Mouse (Mus musculus) hindbrain, postnatal 0 days (tissue): Measurements from ENCODE around the gene Gnl2. TPM values are rescaled to one million over a fixed set of nuclear protein-coding genes. Genes with fewer than 3 reads are reported as not detected.

Experiments
- ATAC-seq: fragments of 200-750 bp; cut with Nextera tagmentation; 2 replicates; pipeline ENCODE4 v1.8.0; 2017; ENCODE audit warnings: mild to moderate bottlenecking, moderate TSS enrichment, moderate library complexity
- DNase-seq: peaks from one replicate; pipeline ENCODE4 v3.0.0-alpha.2; 2015; ENCODE audit warnings: low spot score
- H3K27ac ChIP-seq: fragments of 300-500 bp; sonication (generic); 2 replicates; pipeline ENCODE4 v1.5.1; 2014; ENCODE audit warnings: mild to moderate bottlenecking
- H3K27me3 ChIP-seq: fragments of 300-500 bp; sonication (generic); 2 replicates; pipeline ENCODE4 v1.6.1; 2014; ENCODE audit warnings: low read length, mixed read lengths; ENCODE audit not compliant: insufficient read depth
- H3K36me3 ChIP-seq: fragments of 300-500 bp; sonication (generic); 2 replicates; pipeline ENCODE4 v1.6.1; 2014; ENCODE audit warnings: low read length, mixed read lengths; ENCODE audit not compliant: insufficient read depth
- H3K4me1 ChIP-seq: fragments of 300-500 bp; sonication (generic); 2 replicates; pipeline ENCODE4 v1.6.1; 2014; ENCODE audit warnings: antibody characterized with exemption, low read length, mixed read lengths; ENCODE audit not compliant: insufficient read depth
- H3K4me2 ChIP-seq: fragments of 300-500 bp; sonication (generic); 2 replicates; pipeline ENCODE4 v1.6.1; 2014; ENCODE audit warnings: low read depth, mild to moderate bottlenecking, low read length, moderate library complexity, mixed read lengths
- H3K4me3 ChIP-seq: fragments of 300-500 bp; sonication (generic); 2 replicates; pipeline ENCODE4 v1.5.1; 2014; ENCODE audit warnings: low read length
- H3K9ac ChIP-seq: fragments of 300-500 bp; sonication (generic); replicated peaks from 2 replicates; pipeline ENCODE4 v1.6.1; 2014; ENCODE audit warnings: mild to moderate bottlenecking, low read length, moderate library complexity, mixed read lengths
- H3K9me3 ChIP-seq: fragments of 300-500 bp; sonication (generic); 2 replicates; pipeline ENCODE4 v1.6.1; 2016; ENCODE audit warnings: low read length, mixed read lengths
- CTCF ChIP-seq: IDR thresholded peaks from 2 replicates; pipeline ENCODE4 v1.5.1; 2016; ENCODE audit warnings: antibody characterized with exemption, control low read depth, low read depth
- WGBS: fragments of 180-500 bp; shearing (Covaris S2); extraction: QIAGEN DNeasy Blood & Tissue Kit; methylation state at CpG from one replicate; pipeline ENCODE4 v1.1.7; 2014; 5-methylcytosine and 5-hydroxymethylcytosine counted together
- polyA plus RNA-seq: library from polyadenylated mRNA; unstranded; fragments of >200 nt; fragmentation: Nextera tagmentation; extraction: Ambion mirVana; gene quantifications from 2 replicates; pipeline ENCODE4 v1.2.1, GENCODE M21; 2015
- total RNA-seq: library from RNA; depleted of rRNA; stranded (reverse); fragments of >200 nt; gene quantifications from 2 replicates; pipeline ENCODE4 v1.2.3, GENCODE M21; 2014

Gene Gnl2
- total and polyA plus RNA-seq, 2 experiments from 2014 or later, result 26.0 to 70.2 TPM

DNA sequence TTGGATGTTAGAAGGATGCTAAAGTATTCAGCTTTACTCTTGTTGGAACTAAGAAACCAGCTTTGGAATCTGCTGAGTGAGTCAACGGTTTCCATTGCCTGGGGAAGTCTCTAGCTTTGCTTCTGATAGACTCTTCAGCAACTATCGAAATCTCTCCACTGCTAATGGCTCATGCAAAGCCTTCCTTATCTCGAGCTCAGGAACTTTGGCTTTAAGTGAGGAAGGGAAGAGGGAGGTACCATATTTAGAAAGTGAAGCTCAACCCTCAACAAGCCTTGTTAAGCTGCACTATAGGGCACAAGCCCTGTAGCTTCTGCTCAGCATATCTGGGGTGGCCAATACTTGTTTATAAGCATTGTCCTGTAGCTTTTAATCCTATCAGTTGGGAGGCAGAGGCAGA, 40.9 kb downstream of the Gnl2 start:
- H3K4me3 ChIP-seq, result no peak overlapping the region
- ATAC-seq (no peak), DNase-seq (no peak)
- no peaks in the 10 kb centered on the region for H3K27me3 ChIP-seq
- no peak overlapping the region for H3K4me2 ChIP-seq
- H3K36me3 ChIP-seq, result peaks cover 33% of the 10 kb centered on the region
- WGBS, result 61% methylated on average over 3 of the region's 3 CpGs
- no peak for TF ChIP-seq CTCF
- H3K9me3 ChIP-seq, result no peaks in the 10 kb centered on the region
- peaks cover 4% of the 10 kb centered on the region; the same call in 1 of the 2 replicates for H3K4me1 ChIP-seq
- H3K9ac ChIP-seq, result no peak overlapping the region
- no peak overlapping the region for H3K27ac ChIP-seq

DNA sequence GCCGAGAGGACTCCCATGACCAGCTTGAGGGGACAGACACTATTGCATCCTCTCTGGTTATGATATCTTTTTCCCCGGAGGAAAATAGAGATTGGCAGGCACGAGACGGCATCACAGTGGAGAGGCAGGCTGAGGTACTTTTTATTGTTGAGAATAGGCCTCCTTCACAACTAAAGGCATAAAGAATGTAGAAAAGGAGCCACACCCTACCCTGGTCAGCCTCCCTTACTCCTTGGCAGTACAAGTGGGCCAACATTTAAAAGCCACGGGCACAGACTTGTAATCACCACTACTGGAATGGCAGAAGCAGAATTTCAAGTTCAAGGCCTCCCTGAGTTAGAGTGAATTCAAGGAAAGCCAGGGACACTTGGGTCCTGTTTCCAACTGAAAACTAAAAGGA, 41.6 kb downstream of the Gnl2 start:
- Histone ChIP-seq H3K27ac (no peak overlapping the region), H3K4me1 (peaks cover 4% of the 10 kb centered on the region; the same call in 1 of the 2 replicates), H3K27me3 (no peaks in the 10 kb centered on the region), H3K4me2 (no peak overlapping the region), H3K4me3 (no peak overlapping the region), H3K36me3 (peaks cover 28% of the 10 kb centered on the region), H3K9me3 (no peaks in the 10 kb centered on the region), H3K9ac (no peak overlapping the region)
- ATAC-seq, result no peak
- no peak for TF ChIP-seq CTCF
- WGBS, result 45% methylated on average over 5 of the region's 5 CpGs
- DNase-seq, result no peak

DNA sequence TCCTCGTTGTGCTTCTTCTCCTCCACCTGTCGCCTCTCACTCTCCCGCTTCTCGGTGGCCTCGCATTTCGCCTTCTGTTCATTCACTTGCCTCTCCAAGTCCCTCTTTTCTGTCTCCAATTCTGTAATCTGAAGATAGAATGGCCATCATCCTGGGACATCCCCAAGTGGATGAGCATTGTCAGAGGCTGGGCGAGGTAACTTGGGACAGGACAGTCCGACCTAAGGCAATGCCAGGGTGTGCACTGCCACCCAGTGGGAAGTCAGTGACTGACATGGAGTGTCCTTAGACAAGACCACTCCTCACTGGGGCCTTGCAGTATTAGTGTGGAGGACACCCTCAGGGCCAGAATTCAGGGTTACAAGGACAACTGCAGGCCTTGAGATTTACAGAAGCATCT, 42.6 kb downstream of the Gnl2 start:
- peak overlapping the region; percentile 48 for H3K4me2 ChIP-seq
- no peak overlapping the region for H3K4me3 ChIP-seq
- H3K27ac ChIP-seq, result no peak overlapping the region
- H3K27me3 ChIP-seq, result no peaks in the 10 kb centered on the region
- ATAC-seq (peak; percentile 88; the same call in 1 of the 2 replicates), DNase-seq (peak; percentile 87)
- no peak overlapping the region for H3K9ac ChIP-seq
- peaks cover 4% of the 10 kb centered on the region; the same call in 1 of the 2 replicates for H3K4me1 ChIP-seq
- WGBS, result 2% methylated on average over 8 of the region's 8 CpGs
- peak; percentile 95 for TF ChIP-seq CTCF
- no peaks in the 10 kb centered on the region for H3K9me3 ChIP-seq
- H3K36me3 ChIP-seq, result peaks cover 18% of the 10 kb centered on the region

DNA sequence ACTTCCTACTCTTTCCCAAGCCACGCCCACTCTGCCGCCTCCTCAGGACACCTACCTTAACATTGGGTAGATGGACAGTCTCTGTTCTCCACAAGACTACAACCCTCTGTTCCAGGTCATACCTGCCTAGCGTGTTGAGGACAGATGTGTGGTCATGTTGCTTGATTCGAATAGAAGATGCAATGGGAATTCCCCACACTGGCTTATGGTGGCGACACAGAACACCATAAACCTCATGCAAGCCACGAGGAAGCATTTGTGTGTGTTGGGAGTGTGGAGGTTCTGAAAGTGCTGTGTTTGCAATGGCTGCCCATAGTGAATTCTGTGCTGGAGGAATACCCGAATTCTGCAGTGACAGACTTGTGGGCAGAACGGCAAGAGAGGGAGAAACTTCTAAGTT, 47.4 kb downstream of the Gnl2 start:
- TF ChIP-seq CTCF, result no peak
- 69% methylated on average over 8 of the region's 8 CpGs for WGBS
- no peaks in the 10 kb centered on the region for H3K27me3 ChIP-seq
- H3K4me3 ChIP-seq, result no peak overlapping the region
- ATAC-seq, result no peak
- H3K4me1 ChIP-seq, result peaks cover 8% of the 10 kb centered on the region; the same call in 1 of the 2 replicates
- H3K4me2 ChIP-seq, result no peak overlapping the region
- peaks cover 5% of the 10 kb centered on the region; the same call in 1 of the 2 replicates for H3K36me3 ChIP-seq
- H3K9ac ChIP-seq, result no peak overlapping the region
- no peaks in the 10 kb centered on the region for H3K9me3 ChIP-seq
- no peak overlapping the region for H3K27ac ChIP-seq
- DNase-seq, result no peak

DNA sequence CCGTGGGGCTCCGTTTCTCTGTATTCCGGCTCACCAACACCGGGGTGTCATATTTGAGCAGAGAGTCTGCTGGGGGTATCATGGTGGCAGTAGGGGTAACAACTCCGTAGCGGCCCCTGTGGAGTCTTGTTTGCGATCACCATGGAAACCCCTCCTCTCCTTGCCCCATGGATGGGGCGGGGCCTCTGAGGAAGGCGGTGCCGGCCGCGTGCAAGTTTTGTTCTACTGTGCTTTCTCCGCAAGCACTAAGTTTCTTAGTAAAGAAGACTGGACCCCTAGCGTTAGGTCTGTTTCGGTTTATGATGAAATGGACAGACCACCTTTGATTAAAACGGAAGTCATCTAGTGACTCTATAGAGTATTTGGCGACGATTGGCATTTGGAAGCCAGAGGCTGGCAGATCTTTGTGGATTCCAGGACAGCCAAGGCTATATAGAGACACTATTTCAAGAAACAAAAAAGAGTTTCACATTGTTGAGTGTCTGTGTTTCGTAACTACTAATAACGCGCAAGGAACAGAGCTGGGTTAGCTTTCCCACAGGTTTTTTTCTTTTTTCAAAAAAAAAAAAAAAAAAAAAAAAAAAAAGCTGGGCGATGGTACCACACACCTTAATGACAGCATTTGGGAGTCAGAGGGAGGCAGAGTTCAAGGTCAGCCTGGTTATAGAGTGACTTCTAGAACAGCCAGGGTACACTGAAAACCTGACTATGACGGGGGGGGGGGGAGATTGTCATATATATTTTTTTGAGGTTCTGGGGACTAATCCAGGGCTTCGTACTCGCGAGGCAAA, 49.3 kb downstream of the Gnl2 start, which contains the start of gene Dnali1:
Dnali1 (minus strand) TSS at position 187 of the 791 bp plus-strand sequence.
- TF ChIP-seq CTCF, result no peak

DNA sequence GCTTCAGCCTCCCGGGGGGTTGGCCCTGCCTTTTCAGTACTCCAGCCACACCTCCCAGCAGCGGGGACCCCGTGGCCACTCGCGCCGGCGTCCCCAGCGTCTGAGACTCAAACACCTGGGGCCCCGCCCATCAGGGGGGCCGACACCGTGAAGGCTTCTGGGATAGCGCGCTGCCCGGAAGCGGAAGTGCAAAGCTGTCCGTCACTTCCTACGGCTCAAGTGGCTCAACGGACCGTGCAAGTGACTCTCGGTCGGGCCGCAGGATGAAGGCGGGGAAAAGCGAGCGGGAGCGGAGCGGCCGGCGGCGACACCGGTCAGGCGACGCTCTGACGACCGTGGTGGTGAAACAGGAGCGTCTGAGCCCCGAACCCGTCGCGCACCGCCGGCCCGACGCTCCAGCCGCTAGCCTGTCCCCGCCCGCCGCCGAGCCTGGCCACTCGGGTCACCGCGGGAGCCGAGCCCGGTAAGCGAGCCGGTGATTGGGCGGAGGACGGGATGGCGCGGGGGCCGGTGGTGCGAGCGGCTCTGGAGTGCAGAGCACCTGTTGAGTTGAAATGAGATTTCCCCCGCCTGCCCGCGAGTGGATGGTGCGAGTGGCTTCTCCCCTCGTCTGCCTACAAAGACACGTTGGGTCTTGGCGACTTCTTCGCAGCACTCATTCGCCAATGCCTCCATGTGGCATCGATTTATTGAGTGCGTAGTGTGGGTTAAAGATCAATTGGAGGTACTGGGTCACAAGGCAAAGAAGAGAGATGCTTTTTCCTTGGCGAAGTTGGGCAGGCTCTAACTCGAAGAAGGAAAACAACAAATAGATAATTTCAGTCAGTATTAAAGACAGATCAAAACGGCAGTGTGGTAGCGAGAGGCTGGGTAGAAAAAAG, 50.3 kb downstream of the Gnl2 start, which contains the start of gene Snip1:
Snip1 (plus strand) TSS at position 183 of the 881 bp plus-strand sequence.
- no peak for TF ChIP-seq CTCF
- 2% methylated on average over 71 of the region's 78 CpGs for WGBS
- Histone ChIP-seq H3K4me3 (peak within 1 kb of the TSS; percentile 90), H3K36me3 (peaks cover 17% of the 10 kb centered on the region; the same call in 1 of the 2 replicates), H3K9ac (peak within 1 kb of the TSS; percentile 83), H3K27me3 (no peaks in the 10 kb centered on the region), H3K4me2 (peak within 1 kb of the TSS; percentile 82), H3K4me1 (peaks cover 6% of the 10 kb centered on the region; the same call in 1 of the 2 replicates), H3K9me3 (no peaks in the 10 kb centered on the region), H3K27ac (peak within 1 kb of the TSS; percentile 66; the same call in 1 of the 2 replicates)
- peak; percentile 97 for DNase-seq
- ATAC-seq, result peak; percentile 94

More for the DNA sequence above, 49.3 kb downstream of the Gnl2 start, which contains the start of gene Dnali1:
- H3K27me3 ChIP-seq, result no peaks in the 10 kb centered on the region
- H3K36me3 ChIP-seq, result peaks cover 7% of the 10 kb centered on the region; the same call in 1 of the 2 replicates
- peak within 1 kb of the TSS; percentile 66; the same call in 1 of the 2 replicates for H3K27ac ChIP-seq
- peaks cover 6% of the 10 kb centered on the region; the same call in 1 of the 2 replicates for H3K4me1 ChIP-seq
- H3K9ac ChIP-seq, result peak within 1 kb of the TSS; percentile 83
- H3K9me3 ChIP-seq, result no peaks in the 10 kb centered on the region
- WGBS, result 1% methylated on average over 26 of the region's 26 CpGs
- DNase-seq, result peak; percentile 59
- H3K4me3 ChIP-seq, result peak within 1 kb of the TSS; percentile 90
- peak within 1 kb of the TSS; percentile 82 for H3K4me2 ChIP-seq
- ATAC-seq, result peak; percentile 55; the same call in 1 of the 2 replicates
